Mouse (Mus musculus) forebrain, embryonic 14.5 days (tissue): ENCODE measurements around the gene Cage1. TPM values are rescaled to one million over a fixed set of nuclear protein-coding genes. Genes with fewer than 3 reads are reported as not detected.

Experiments used
- ATAC-seq: fragments of 200-750 bp; cut with Nextera tagmentation; 2 replicates; pipeline ENCODE4 v1.8.0; 2017; ENCODE audit warnings: mild to moderate bottlenecking, moderate library complexity
- DNase-seq: peaks from one replicate; pipeline ENCODE4 v3.0.0-alpha.2; 2015; ENCODE audit warnings: low spot score
- H3K27ac ChIP-seq: fragments of 300-500 bp; sonication (generic); 2 replicates; pipeline ENCODE4 v1.5.1; 2014; ENCODE audit warnings: low read depth, mild to moderate bottlenecking, control low read depth, low read length, moderate library complexity
- H3K27me3 ChIP-seq: fragments of 300-500 bp; sonication (generic); replicated peaks from 2 replicates; pipeline ENCODE4 v1.6.1; 2014; ENCODE audit warnings: low read length, control low read depth, mixed read lengths; ENCODE audit not compliant: control insufficient read depth, insufficient read depth
- H3K36me3 ChIP-seq: fragments of 300-500 bp; sonication (generic); 2 replicates; pipeline ENCODE4 v1.6.1; 2014; ENCODE audit warnings: low read length, control low read depth; ENCODE audit not compliant: control insufficient read depth, insufficient read depth
- H3K4me1 ChIP-seq: fragments of 300-500 bp; sonication (generic); 2 replicates; pipeline ENCODE4 v1.6.1; 2014; ENCODE audit warnings: antibody characterized with exemption, low read length, control low read depth; ENCODE audit not compliant: control insufficient read depth, insufficient read depth
- H3K4me2 ChIP-seq: fragments of 300-500 bp; sonication (generic); 2 replicates; pipeline ENCODE4 v1.6.1; 2014; ENCODE audit warnings: mild to moderate bottlenecking, control low read depth, low read length
- H3K4me3 ChIP-seq: fragments of 300-500 bp; sonication (generic); 2 replicates; pipeline ENCODE4 v1.5.1; 2014; ENCODE audit warnings: low read depth, low read length, control low read depth
- H3K9ac ChIP-seq: fragments of 300-500 bp; sonication (generic); 2 replicates; pipeline ENCODE4 v1.6.1; 2014; ENCODE audit warnings: mild to moderate bottlenecking, low read length, control low read depth, moderate library complexity
- H3K9me3 ChIP-seq: fragments of 300-500 bp; sonication (generic); replicated peaks from 2 replicates; pipeline ENCODE4 v1.6.1; 2016; ENCODE audit warnings: low read length, control low read depth, mixed read lengths; ENCODE audit not compliant: control insufficient read depth
- WGBS: fragments of 180-500 bp; shearing (Covaris S2); extraction: QIAGEN DNeasy Blood & Tissue Kit; methylation state at CpG from one replicate; pipeline ENCODE4 v1.1.7; 2014; 5-methylcytosine and 5-hydroxymethylcytosine counted together
- polyA plus RNA-seq: library from polyadenylated mRNA; unstranded; fragments of >200 nt; fragmentation: Nextera tagmentation; extraction: Ambion mirVana; gene quantifications from 2 replicates; pipeline ENCODE4 v1.2.1, GENCODE M21; 2014

Gene Cage1
- polyA plus RNA-seq, 1 experiment from 2014 or later: 1.8 TPM

GRCm38 (mm10) chr13:37974731-37975130 lies 62.1 kb downstream of the Cage1 start:
- Histone ChIP-seq H3K9me3 (no peaks in the 10 kb centered on the region), H3K27ac (no peak overlapping the region), H3K36me3 (peaks cover 45% of the 10 kb centered on the region), H3K4me2 (no peak overlapping the region), H3K27me3 (no peaks in the 10 kb centered on the region), H3K9ac (no peak overlapping the region), H3K4me1 (no peaks in the 10 kb centered on the region), H3K4me3 (no peak overlapping the region)
- ATAC-seq (no peak), DNase-seq (no peak)
- WGBS: 83% methylated on average over 5 of the region's 5 CpGs

GRCm38 (mm10) chr13:37974036-37974435 lies 62.8 kb downstream of the Cage1 start:
- H3K9me3 ChIP-seq: no peaks in the 10 kb centered on the region
- no peak overlapping the region for H3K9ac ChIP-seq
- no peak for ATAC-seq
- no peak overlapping the region for H3K4me2 ChIP-seq
- DNase-seq: no peak
- H3K36me3 ChIP-seq: peaks cover 38% of the 10 kb centered on the region
- no peaks in the 10 kb centered on the region for H3K27me3 ChIP-seq
- no peak overlapping the region for H3K27ac ChIP-seq
- no peaks in the 10 kb centered on the region for H3K4me1 ChIP-seq
- WGBS: 92% methylated on average over 6 of the region's 6 CpGs
- no peak overlapping the region for H3K4me3 ChIP-seq

DNA sequence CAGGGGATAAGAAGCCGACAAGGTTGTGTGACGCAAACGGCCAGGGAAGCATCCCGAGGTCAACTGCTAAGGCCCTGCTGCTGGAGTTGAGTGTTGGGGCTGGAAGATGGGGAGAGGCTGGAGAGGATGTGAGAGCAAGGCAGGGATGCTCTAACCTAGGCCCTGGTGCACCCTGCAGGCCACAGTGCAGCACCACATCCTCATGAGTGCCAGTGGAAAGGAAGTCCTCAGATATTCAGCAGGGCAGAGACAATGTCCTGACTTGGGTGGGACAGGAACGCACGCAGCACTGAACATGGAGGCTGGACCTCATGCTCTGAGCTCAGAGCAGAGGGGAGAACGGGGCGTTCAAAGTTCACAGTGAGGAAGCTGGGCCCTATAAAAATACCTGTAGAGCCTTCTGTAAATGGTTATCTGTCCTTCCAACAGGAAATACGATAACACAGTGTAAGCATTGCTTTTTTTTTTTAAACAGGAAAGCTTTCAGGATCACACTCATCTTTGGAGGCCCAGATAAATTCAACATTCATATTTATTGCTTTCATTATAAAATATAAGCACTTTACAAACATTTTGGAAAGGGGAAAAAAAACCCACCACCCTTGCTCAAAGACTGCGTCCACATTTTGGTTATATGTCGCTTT lies 65.9 kb downstream of the Cage1 start:
- ATAC-seq (no peak), DNase-seq (no peak)
- Histone ChIP-seq H3K9ac (no peak overlapping the region), H3K27me3 (no peaks in the 10 kb centered on the region), H3K27ac (no peak overlapping the region; the same call in 1 of the 2 replicates), H3K4me1 (peaks cover 7% of the 10 kb centered on the region; the same call in 1 of the 2 replicates), H3K36me3 (peaks cover 11% of the 10 kb centered on the region; the same call in 1 of the 2 replicates), H3K4me2 (no peak overlapping the region), H3K4me3 (no peak overlapping the region), H3K9me3 (no peaks in the 10 kb centered on the region)
- 89% methylated on average over 11 of the region's 11 CpGs for WGBS

DNA sequence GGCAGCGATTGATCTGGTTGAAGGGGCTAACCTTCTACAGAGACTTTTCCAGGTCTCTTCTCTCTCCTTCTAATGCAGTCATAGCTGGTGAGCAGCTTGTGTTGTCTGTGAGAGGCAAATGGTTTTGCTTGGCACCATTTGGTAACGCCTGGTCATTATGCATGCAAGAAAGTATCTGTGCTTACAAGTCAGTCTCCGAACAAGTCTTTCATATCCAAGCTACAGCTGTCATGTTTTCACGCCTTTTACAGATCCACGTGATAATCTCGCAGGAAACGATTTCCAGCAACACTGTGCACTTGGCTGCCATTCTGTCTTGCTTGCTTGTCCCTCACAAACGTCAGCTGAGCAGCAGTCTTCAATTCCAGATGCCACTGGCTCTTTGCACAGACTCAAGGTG lies 66.9 kb downstream of the Cage1 start:
- Histone ChIP-seq H3K36me3 (peaks cover 2% of the 10 kb centered on the region; the same call in 1 of the 2 replicates), H3K4me2 (no peak overlapping the region), H3K4me1 (peaks cover 7% of the 10 kb centered on the region; the same call in 1 of the 2 replicates), H3K9me3 (no peaks in the 10 kb centered on the region), H3K27ac (no peak overlapping the region), H3K4me3 (no peak overlapping the region), H3K9ac (no peak overlapping the region), H3K27me3 (no peaks in the 10 kb centered on the region)
- ATAC-seq (peak; percentile 85), DNase-seq (peak; percentile 89)
- 57% methylated on average over 8 of the region's 8 CpGs for WGBS

DNA sequence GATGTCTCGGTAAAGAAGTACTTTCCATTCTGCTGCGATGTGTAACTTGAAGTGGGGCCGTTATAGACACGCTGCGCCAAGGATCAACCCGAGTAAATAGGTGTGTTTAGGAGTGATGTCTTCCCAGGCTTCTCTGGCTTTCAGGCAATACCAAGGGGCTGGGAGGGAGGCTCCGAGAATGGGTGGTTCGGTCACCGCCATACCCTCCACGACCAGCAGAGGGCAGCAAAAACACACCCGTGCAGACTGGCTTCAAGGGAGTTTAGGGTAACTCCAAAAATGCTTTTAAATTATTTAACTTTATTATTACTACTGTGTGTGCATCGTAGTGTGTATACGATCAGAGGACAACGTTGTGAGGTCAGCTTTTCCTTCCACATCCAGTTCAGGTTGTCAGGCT lies 67.5 kb downstream of the Cage1 start:
- Histone ChIP-seq H3K9me3 (no peaks in the 10 kb centered on the region), H3K4me2 (no peak overlapping the region), H3K36me3 (no peaks in the 10 kb centered on the region), H3K4me3 (no peak overlapping the region), H3K27me3 (0 out of 2 replicates have a peak, but pooled peaks cover 3% of the 10 kb centered on the region), H3K27ac (no peak overlapping the region), H3K4me1 (peaks cover 7% of the 10 kb centered on the region; the same call in 1 of the 2 replicates), H3K9ac (no peak overlapping the region)
- 12% methylated on average over 14 of the region's 14 CpGs for WGBS
- peak; percentile 49; the same call in 1 of the 2 replicates for ATAC-seq
- peak; percentile 77 for DNase-seq

DNA sequence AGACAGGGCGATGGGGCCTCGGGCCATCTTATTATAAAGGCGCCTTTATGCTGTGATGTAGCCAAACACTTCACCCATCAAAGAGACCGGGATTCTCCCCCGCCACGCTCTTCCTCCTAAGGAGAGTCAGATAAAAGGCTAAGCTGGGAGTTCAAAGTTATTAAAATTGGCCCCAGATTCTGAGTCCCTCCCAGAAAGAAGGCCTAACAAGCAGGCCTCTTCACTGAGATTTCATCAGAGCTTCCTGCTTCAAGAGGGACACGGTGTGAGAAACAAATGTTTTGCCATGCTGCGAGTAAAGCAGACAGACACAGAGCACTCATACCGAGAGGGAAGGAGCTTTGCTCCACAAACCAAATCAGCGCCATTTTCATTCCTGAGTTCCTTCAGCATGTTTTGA lies 69.3 kb downstream of the Cage1 start:
- peak; percentile 13 for DNase-seq
- H3K36me3 ChIP-seq: no peaks in the 10 kb centered on the region
- WGBS: 69% methylated on average over 10 of the region's 10 CpGs
- no peak overlapping the region for H3K4me2 ChIP-seq
- H3K9ac ChIP-seq: no peak overlapping the region
- H3K27me3 ChIP-seq: 0 out of 2 replicates have a peak, but pooled peaks cover 3% of the 10 kb centered on the region
- H3K4me3 ChIP-seq: no peak overlapping the region
- ATAC-seq: no peak
- peaks cover 7% of the 10 kb centered on the region; the same call in 1 of the 2 replicates for H3K4me1 ChIP-seq
- H3K9me3 ChIP-seq: no peaks in the 10 kb centered on the region
- H3K27ac ChIP-seq: no peak overlapping the region

DNA sequence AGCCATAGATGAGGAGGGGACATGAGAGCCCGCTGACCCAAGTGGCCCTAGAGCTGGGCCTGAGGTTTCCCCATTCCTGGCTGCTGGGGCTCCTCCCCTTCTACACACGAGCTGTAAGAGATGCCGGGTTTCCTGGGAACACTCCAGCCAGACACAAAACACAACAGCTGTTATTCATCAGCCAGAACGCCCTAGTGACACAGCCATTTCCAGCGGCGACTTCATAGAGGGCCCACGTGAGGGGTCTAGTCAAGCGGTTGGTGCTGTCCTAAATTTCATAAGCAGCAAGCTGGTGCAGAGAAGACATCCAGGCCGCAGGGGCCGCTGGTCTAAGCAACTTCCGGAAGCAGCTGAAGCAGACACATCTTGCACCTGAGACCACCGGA lies 69.8 kb downstream of the Cage1 start:
- DNase-seq: peak; percentile 33
- H3K9me3 ChIP-seq: no peaks in the 10 kb centered on the region
- H3K27ac ChIP-seq: no peak overlapping the region
- H3K27me3 ChIP-seq: 0 out of 2 replicates have a peak, but pooled peaks cover 3% of the 10 kb centered on the region
- H3K4me1 ChIP-seq: peaks cover 7% of the 10 kb centered on the region; the same call in 1 of the 2 replicates
- no peak overlapping the region for H3K4me3 ChIP-seq
- H3K4me2 ChIP-seq: no peak overlapping the region
- no peaks in the 10 kb centered on the region for H3K36me3 ChIP-seq
- no peak overlapping the region for H3K9ac ChIP-seq
- ATAC-seq: no peak
- WGBS: 63% methylated on average over 12 of the region's 12 CpGs

DNA sequence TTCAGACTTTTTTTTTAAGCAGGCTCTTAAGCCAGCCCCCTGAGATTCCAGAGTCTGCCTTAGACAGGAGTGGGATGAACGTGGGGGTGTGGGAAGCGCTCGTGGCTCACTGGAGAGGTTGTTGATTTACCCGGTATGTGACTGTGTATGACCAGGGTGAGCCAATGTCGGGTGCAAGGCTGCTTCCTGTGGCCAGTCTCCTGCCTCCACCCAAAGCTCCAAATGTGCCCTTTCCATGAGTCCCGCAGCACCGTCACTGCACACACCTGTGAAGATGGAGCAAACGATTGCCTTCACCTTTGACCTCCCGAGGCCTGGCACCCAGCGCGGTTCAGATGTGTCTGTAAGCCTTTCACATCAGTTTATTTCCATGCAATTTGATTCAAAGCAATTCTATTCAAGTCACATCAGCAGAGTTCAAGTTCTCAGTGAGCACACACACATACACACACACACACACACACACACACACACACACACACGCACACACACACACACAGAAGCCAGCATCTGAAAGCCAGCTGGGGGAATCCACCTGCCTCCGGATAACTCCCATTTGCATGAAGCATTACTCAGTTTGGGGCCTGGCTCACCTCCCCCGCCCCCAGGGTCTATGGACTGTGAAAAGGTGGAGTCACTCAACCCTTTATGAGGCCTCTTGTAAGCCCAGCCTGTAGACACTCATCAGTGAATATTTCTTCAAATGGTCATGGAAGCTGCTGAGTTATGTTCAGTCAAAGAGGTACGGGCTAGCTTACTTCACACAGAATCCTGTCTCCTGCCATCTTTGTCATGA lies 70.4 kb downstream of the Cage1 start:
- no peaks in the 10 kb centered on the region for H3K9me3 ChIP-seq
- no peak for ATAC-seq
- DNase-seq: no peak
- H3K4me3 ChIP-seq: no peak overlapping the region
- no peak overlapping the region for H3K4me2 ChIP-seq
- H3K27me3 ChIP-seq: 0 out of 2 replicates have a peak, but pooled peaks cover 3% of the 10 kb centered on the region
- 82% methylated on average over 15 of the region's 15 CpGs for WGBS
- H3K27ac ChIP-seq: no peak overlapping the region
- H3K4me1 ChIP-seq: peaks cover 7% of the 10 kb centered on the region; the same call in 1 of the 2 replicates
- no peaks in the 10 kb centered on the region for H3K36me3 ChIP-seq
- H3K9ac ChIP-seq: no peak overlapping the region
